Mouse (Mus musculus): ENCODE measurements at regions not wholly inside any gene's neighbourhood (a gene's known extent, or its start where the extent isn't known, plus 50 kb on each side); places are given as distances from the start of the nearest gene placed in this dataset.

DNA sequence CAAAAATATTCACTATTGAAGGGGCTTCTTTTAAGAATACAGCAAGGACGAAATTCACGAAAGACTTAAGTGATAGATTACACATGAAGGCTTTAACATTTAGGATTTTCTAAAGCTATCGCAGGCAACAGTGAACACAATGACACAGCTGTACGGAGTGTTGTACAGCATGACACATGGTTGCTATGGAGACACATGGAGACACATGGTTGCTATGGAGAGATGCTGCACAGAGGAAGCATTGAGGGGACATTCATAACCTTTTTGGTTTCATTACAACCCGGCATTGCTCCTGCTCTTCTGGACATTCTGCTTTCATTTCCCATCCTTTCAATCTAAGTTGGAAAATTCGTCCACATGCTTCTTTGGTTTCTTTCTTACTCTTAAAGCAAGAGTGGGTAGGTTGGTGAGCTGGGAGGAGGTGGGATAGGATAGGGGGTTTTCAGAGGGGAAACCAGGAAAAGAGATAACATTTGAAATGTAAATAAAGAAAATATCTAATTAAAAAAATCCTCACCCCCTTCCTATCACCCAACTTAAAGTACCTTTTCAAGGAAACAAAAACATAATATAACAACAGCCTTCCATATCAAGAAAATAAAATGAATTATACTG lies 307.2 kb downstream of the Crisp4 start:
- H3K4me3 ChIP-seq (ENCODE audit: low read depth, low read length): no peak overlapping the region
- H3K27ac ChIP-seq (ENCODE audit: low read depth, low read length): no peak overlapping the region
- DNase-seq (ENCODE audit: low spot score) (peak; percentile 79), ATAC-seq (peak; percentile 95)
- H3K36me3 ChIP-seq (ENCODE audit: control insufficient read depth, insufficient read depth, low read length): no peaks in the 10 kb centered on the region
- 49% methylated on average over 6 of the region's 6 CpGs for WGBS
- no peak overlapping the region for H3K4me2 ChIP-seq (ENCODE audit: low read length)
- H3K4me1 ChIP-seq (ENCODE audit: control insufficient read depth, insufficient read depth, low read length): peaks cover 2% of the 10 kb centered on the region; the same call in 1 of the 2 replicates
- H3K9ac ChIP-seq (ENCODE audit: low read length): no peak overlapping the region
- H3K27me3 ChIP-seq (replicated peaks; ENCODE audit: control insufficient read depth, insufficient read depth, low read length): no peaks in the 10 kb centered on the region
- H3K9me3 ChIP-seq (replicated peaks; ENCODE audit: control insufficient read depth, low read length): no peaks in the 10 kb centered on the region

DNA sequence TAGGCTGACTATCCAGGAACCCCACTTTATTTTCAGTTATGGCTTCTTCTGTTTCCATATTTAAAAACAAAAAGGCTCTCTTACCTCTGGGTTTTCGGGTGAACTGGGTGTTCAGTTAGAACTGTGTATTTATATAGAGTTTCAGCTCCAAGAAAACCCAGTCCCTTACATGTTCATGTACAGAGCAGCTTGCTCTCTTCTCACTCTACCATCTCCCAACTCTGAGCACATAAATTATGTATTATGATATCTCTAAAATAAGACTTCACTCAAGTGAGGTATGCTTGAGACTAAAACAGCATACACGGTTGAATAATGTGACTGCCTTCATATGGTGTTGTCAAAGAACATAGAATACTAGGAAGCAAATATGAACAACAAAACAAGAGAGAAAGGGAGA lies 319.8 kb downstream of the Crisp4 start:
- Histone ChIP-seq H3K27ac (ENCODE audit: low read depth, low read length) (no peak overlapping the region), H3K4me2 (ENCODE audit: low read length) (no peak overlapping the region), H3K4me3 (ENCODE audit: low read depth, low read length) (no peak overlapping the region), H3K9me3 (replicated peaks; ENCODE audit: control insufficient read depth, low read length) (no peaks in the 10 kb centered on the region), H3K36me3 (ENCODE audit: control insufficient read depth, insufficient read depth, low read length) (no peaks in the 10 kb centered on the region), H3K9ac (ENCODE audit: low read length) (no peak overlapping the region), H3K4me1 (ENCODE audit: control insufficient read depth, insufficient read depth, low read length) (no peaks in the 10 kb centered on the region), H3K27me3 (replicated peaks; ENCODE audit: control insufficient read depth, insufficient read depth, low read length) (no peaks in the 10 kb centered on the region)
- DNase-seq (ENCODE audit: low spot score) (no peak), ATAC-seq (no peak)
- 87% methylated on average over 2 of the region's 2 CpGs for WGBS

All from forebrain, embryonic 14.5 days (tissue).